Mouse (Mus musculus) cortical plate, adult 2 months (tissue): ENCODE data around the gene Plin1. TPM values are rescaled to one million over a fixed set of nuclear protein-coding genes. Genes with fewer than 3 reads are reported as not detected.
A peak's percentile ranks its signal among the peaks of the same experiment; 100 is the strongest.

Experiments used
- H3K27ac ChIP-seq: fragments of 200-500 bp; 2 replicates; pipeline ENCODE4 v1.5.1; 2012; ENCODE audit warnings: low read length, control low read depth, inconsistent platforms; ENCODE audit not compliant: insufficient read depth
- H3K4me1 ChIP-seq: fragments of 200-500 bp; 2 replicates; pipeline ENCODE4 v1.6.1; 2011; ENCODE audit warnings: low read length; ENCODE audit not compliant: control insufficient read depth, insufficient read depth
- H3K4me3 ChIP-seq: fragments of 200-500 bp; 2 replicates; pipeline ENCODE4 v1.5.1; 2011; ENCODE audit warnings: mild to moderate bottlenecking, low read length, control low read depth; ENCODE audit not compliant: insufficient read depth
- CTCF ChIP-seq: fragments of 200-500 bp; IDR thresholded peaks from 2 replicates; pipeline ENCODE4 v1.5.1; 2011; ENCODE audit warnings: mild to moderate bottlenecking, control low read depth, low read length; ENCODE audit not compliant: insufficient read depth; ENCODE audit errors: extremely low read depth
- POLR2A ChIP-seq: fragments of 200-500 bp; IDR thresholded peaks from 2 replicates; pipeline ENCODE4 v1.6.1; 2011; ENCODE audit warnings: mild to moderate bottlenecking, low read length, control low read depth; ENCODE audit not compliant: insufficient read depth; ENCODE audit errors: extremely low read depth
- polyA plus RNA-seq: library from polyadenylated mRNA; depleted of rRNA; stranded (reverse); fragments of >200 nt; gene quantifications from 2 replicates; pipeline ENCODE4 v1.2.3, GENCODE M21; 2012

Plin1 gene
- polyA plus RNA-seq, 1 experiment = not detected

GRCm38 (mm10) chr7:79759766-79760165 is 27.1 kb upstream of the Plin1 start:
- H3K27ac ChIP-seq = no peak overlapping the region
- no peaks in the 10 kb centered on the region for H3K4me1 ChIP-seq
- TF ChIP-seq CTCF (no peak), POLR2A (no peak)
- H3K4me3 ChIP-seq = no peak overlapping the region

- H3K27ac ChIP-seq = no peak overlapping the region
- TF ChIP-seq POLR2A (no peak), CTCF (no peak)
- no peaks in the 10 kb centered on the region for H3K4me1 ChIP-seq
- H3K4me3 ChIP-seq = no peak overlapping the region
These were observed 25.5 kb upstream of the Plin1 start for GRCm38 (mm10) chr7:79758176-79758575.

GRCm38 (mm10) chr7:79756334-79756733 is 23.6 kb upstream of the Plin1 start:
- TF ChIP-seq POLR2A (no peak), CTCF (no peak)
- no peak overlapping the region for H3K27ac ChIP-seq
- no peak overlapping the region for H3K4me3 ChIP-seq
- no peaks in the 10 kb centered on the region for H3K4me1 ChIP-seq

GRCm38 (mm10) chr7:79749511-79749910 is 16.8 kb upstream of the Plin1 start:
- H3K4me3 ChIP-seq = no peak overlapping the region
- peaks cover 1% of the 10 kb centered on the region; the same call in 1 of the 2 replicates for H3K4me1 ChIP-seq

GRCm38 (mm10) chr7:79747659-79748058 is 15.0 kb upstream of the Plin1 start:
- Histone ChIP-seq H3K27ac (no peak overlapping the region), H3K4me1 (peaks cover 1% of the 10 kb centered on the region; the same call in 1 of the 2 replicates), H3K4me3 (no peak overlapping the region)
- TF ChIP-seq POLR2A (no peak), CTCF (no peak)

More at GRCm38 (mm10) chr7:79749511-79749910, 16.8 kb upstream of the Plin1 start:
- no peak overlapping the region for H3K27ac ChIP-seq
- TF ChIP-seq CTCF = no peak
- TF ChIP-seq POLR2A = no peak

GRCm38 (mm10) chr7:79744585-79744984 is 11.9 kb upstream of the Plin1 start:
- no peak for TF ChIP-seq POLR2A
- TF ChIP-seq CTCF = no peak
- no peak overlapping the region for H3K4me3 ChIP-seq
- H3K4me1 ChIP-seq = peaks cover 1% of the 10 kb centered on the region; the same call in 1 of the 2 replicates
- H3K27ac ChIP-seq = no peak overlapping the region

- TF ChIP-seq POLR2A (no peak), CTCF (no peak)
- no peak overlapping the region for H3K4me3 ChIP-seq
- H3K4me1 ChIP-seq = peaks cover 1% of the 10 kb centered on the region; the same call in 1 of the 2 replicates
- no peak overlapping the region for H3K27ac ChIP-seq
These were observed 11.3 kb upstream of the Plin1 start for GRCm38 (mm10) chr7:79744051-79744450.

GRCm38 (mm10) chr7:79742659-79743536 is 10.2 kb upstream of the Plin1 start, which contains the start of the genes Pex11a and Wdr93:
Pex11a (minus strand) TSS chr7:79743131.
Wdr93 (plus strand) TSS chr7:79743163.
- no peak within 1 kb of the TSS for H3K27ac ChIP-seq

GRCm38 (mm10) chr7:79742277-79742658 is 9.6 kb upstream of the Plin1 start:
- no peak for TF ChIP-seq POLR2A
- no peak for TF ChIP-seq CTCF
- Histone ChIP-seq H3K4me3 (peak overlapping the region; percentile 49), H3K4me1 (peaks cover 1% of the 10 kb centered on the region; the same call in 1 of the 2 replicates), H3K27ac (no peak overlapping the region)

More at GRCm38 (mm10) chr7:79742659-79743536, 10.2 kb upstream of the Plin1 start, which contains the start of the genes Pex11a and Wdr93:
- H3K4me3 ChIP-seq = peak within 1 kb of the TSS; percentile 49
- TF ChIP-seq CTCF (no peak), POLR2A (0 out of 2 replicates have a peak, but pooled peaks have one; percentile 19)
- H3K4me1 ChIP-seq = peaks cover 1% of the 10 kb centered on the region; the same call in 1 of the 2 replicates
